Mouse (Mus musculus) lung, adult 2 months (tissue): ENCODE results near the gene Aatf. TPM values are rescaled to one million over a fixed set of nuclear protein-coding genes. Genes with fewer than 3 reads are reported as not detected.

Source experiments
- DNase-seq: peaks from one replicate; pipeline ENCODE4 v3.0.0; 2022
- H3K4me1 ChIP-seq: fragments of 200-500 bp; 2 replicates; pipeline ENCODE4 v1.6.1; 2011; ENCODE audit warnings: low read length; ENCODE audit not compliant: control insufficient read depth, insufficient read depth
- H3K4me3 ChIP-seq: fragments of 200-500 bp; replicated peaks from 2 replicates; pipeline ENCODE3; 2011; ENCODE audit warnings: low read depth, mild to moderate bottlenecking, control low read depth, low read length; ENCODE audit errors: extremely low read depth
- CTCF ChIP-seq: fragments of 200-500 bp; IDR thresholded peaks from 2 replicates; pipeline ENCODE4 v1.5.1; 2011; ENCODE audit warnings: mild to moderate bottlenecking, low read length, control low read depth; ENCODE audit not compliant: insufficient read depth
- POLR2A ChIP-seq: fragments of 200-500 bp; IDR thresholded peaks from 2 replicates; pipeline ENCODE4 v1.6.1; 2011; ENCODE audit warnings: low read depth, mild to moderate bottlenecking, control low read depth, low read length, borderline replicate concordance; ENCODE audit errors: extremely low read depth
- WGBS: fragments of 180-500 bp; shearing (Covaris S2); methylation state at CpG from one replicate; pipeline ENCODE4 v1.1.7; 2018; 5-methylcytosine and 5-hydroxymethylcytosine counted together
- polyA plus RNA-seq: library from polyadenylated mRNA; depleted of rRNA; stranded (reverse); fragments of >200 nt; gene quantifications from 2 replicates; pipeline ENCODE4 v1.2.3, GENCODE M21; 2012

The Aatf gene
- polyA plus RNA-seq, 1 experiment: 4.4 TPM

DNA sequence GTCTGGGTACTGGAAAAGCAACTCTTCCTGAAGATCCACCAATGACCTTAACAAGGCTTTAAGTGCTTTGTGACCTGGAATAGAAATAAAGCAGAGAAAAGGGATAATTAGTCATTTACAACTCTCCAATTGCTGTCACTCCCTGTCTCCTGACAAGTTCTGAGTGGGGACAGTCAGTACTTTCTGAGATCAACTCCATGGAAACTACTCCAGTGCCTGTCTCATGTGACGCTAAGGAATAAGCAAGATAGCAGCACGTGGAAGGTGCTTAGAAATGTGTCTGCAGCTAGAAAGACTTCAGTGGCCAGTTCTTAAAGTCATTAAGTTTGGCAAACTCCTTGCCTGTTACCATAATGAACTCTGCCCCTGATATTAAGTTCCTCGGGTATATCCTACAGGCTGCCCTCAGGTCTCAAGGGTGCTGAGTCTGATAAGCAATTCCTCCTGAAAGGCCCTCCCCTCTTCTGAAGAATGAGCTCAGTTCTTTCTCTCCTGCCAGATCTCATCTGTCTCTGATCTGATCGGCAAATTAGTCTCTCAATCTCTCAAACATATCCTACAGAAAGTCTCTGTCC, 40.1 kb downstream of the Aatf start:
- no peak for DNase-seq
- WGBS: 66% methylated on average over 4 of the region's 4 CpGs

DNA sequence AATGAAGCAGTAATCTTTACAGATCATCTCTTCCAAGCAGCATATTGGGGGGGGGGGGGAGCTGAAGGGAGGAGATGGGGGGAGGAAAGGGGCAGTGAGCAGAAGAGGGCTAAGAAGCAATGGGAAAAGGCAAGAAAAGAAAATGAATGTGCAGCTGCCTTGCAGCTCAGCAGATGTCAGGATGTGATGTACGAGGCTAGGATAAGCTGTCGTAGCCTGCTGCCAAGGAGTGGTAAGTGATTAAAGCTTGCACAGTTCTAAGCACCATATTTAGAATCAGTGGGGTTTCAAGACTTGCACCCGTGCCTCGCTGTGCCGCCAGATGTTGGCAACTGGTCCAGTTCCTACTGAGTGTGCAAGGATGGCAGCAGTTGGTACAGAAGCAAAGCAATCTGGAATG, 48.8 kb downstream of the Aatf start:
- Histone ChIP-seq H3K4me1 (no peaks in the 10 kb centered on the region), H3K4me3 (no peak overlapping the region)
- TF ChIP-seq POLR2A (no peak), CTCF (no peak)
- DNase-seq: no peak
- 65% methylated on average over 5 of the region's 5 CpGs for WGBS

More for the DNA sequence above, 40.1 kb downstream of the Aatf start:
- no peaks in the 10 kb centered on the region for H3K4me1 ChIP-seq
- H3K4me3 ChIP-seq: no peak overlapping the region
- TF ChIP-seq CTCF (no peak), POLR2A (no peak)

- TF ChIP-seq CTCF: no peak
- no peak for TF ChIP-seq POLR2A
- DNase-seq: no peak
- H3K4me3 ChIP-seq: no peak overlapping the region
- 95% methylated on average over 7 of the region's 7 CpGs for WGBS
- peaks cover 3% of the 10 kb centered on the region; the same call in 1 of the 2 replicates for H3K4me1 ChIP-seq
Measured at GRCm38 (mm10) chr11:84453901-84454300, 59.4 kb downstream of the Aatf start.

GRCm38 (mm10) chr11:84442554-84443331, 70.6 kb downstream of the Aatf start:
- DNase-seq: no peak
- WGBS: 77% methylated on average over 4 of the region's 4 CpGs

DNA sequence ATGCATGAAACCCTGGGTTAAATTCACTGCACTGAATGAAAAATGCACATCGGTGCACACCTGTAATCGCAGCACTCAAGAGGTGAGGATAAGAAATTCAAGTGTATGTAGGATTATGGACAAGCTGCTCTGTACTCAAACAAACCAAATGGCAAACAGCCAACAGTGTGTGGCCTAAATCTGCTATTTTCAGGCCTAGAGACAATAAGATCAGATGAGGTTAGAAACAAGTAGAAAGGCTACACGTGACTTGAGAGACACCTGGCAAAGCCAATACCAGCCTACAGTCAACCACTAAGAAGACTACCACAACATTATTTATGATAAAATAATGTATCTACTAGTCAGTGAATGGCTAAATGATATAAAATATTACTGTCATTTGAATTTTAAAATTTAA, 72.9 kb downstream of the Aatf start:
- peaks cover 3% of the 10 kb centered on the region; the same call in 1 of the 2 replicates for H3K4me1 ChIP-seq
- 68% methylated on average over 3 of the region's 3 CpGs for WGBS
- TF ChIP-seq POLR2A (no peak), CTCF (no peak)

More at GRCm38 (mm10) chr11:84442554-84443331, 70.6 kb downstream of the Aatf start:
- H3K4me3 ChIP-seq: no peak overlapping the region
- TF ChIP-seq POLR2A (no peak), CTCF (no peak)
- H3K4me1 ChIP-seq: peaks cover 3% of the 10 kb centered on the region; the same call in 1 of the 2 replicates

GRCm38 (mm10) chr11:84434879-84435278, 78.4 kb downstream of the Aatf start:
- DNase-seq: no peak
- 81% methylated on average over 6 of the region's 6 CpGs for WGBS
- TF ChIP-seq CTCF (no peak), POLR2A (no peak)
- Histone ChIP-seq H3K4me1 (peaks cover 3% of the 10 kb centered on the region; the same call in 1 of the 2 replicates), H3K4me3 (no peak overlapping the region)

More for the DNA sequence above, 72.9 kb downstream of the Aatf start:
- no peak for DNase-seq
- H3K4me3 ChIP-seq: no peak overlapping the region

GRCm38 (mm10) chr11:84430336-84430735, 83.0 kb downstream of the Aatf start:
- DNase-seq: no peak
- no peak for TF ChIP-seq POLR2A
- no peak for TF ChIP-seq CTCF
- WGBS: 67% methylated on average over 4 of the region's 4 CpGs
- Histone ChIP-seq H3K4me1 (no peaks in the 10 kb centered on the region), H3K4me3 (no peak overlapping the region)

GRCm38 (mm10) chr11:84429581-84429980, 83.7 kb downstream of the Aatf start:
- peak; percentile 10 for DNase-seq
- WGBS: 87% methylated on average over 1 of the region's 1 CpGs
- no peak overlapping the region for H3K4me3 ChIP-seq
- TF ChIP-seq CTCF: peak; percentile 31
- TF ChIP-seq POLR2A: no peak
- H3K4me1 ChIP-seq: no peaks in the 10 kb centered on the region

DNA sequence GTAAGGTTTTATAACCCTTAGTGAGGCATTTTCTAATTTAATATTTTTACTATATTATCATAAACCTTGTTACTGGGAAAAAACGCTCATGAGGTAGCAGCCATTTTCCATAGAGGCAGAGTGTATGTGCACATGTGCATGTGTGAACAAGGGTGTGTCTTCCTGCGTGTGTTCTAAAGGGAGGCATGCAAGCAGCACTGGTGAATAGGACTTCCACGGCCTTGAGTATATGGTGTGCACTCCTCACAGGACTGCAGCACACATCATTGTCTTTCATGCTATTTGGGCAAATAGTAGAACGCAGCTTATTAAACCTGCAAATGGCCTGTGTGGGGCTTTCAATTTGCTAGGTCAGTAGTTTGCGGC, 86.7 kb downstream of the Aatf start:
- Histone ChIP-seq H3K4me3 (no peak overlapping the region), H3K4me1 (no peaks in the 10 kb centered on the region)
- 87% methylated on average over 5 of the region's 5 CpGs for WGBS
- no peak for DNase-seq
- TF ChIP-seq CTCF (no peak), POLR2A (no peak)
